Mouse (Mus musculus) kidney, adult 9 months (tissue): Measurements from ENCODE around the gene Nat8f5.
"Not testable (repeated sequence)": the region's sequence is repeated elsewhere in the genome, so short reads cannot be mapped to it uniquely, and the experiment has no call there.

ENCODE experiments used
- DNase-seq: peaks from one replicate; pipeline ENCODE4 v3.0.0; 2022

Nat8f5 gene

GRCm38 (mm10) chr6:85820837-85821236 lies at the start of gene Nat8f5, which contains the start of gene Nat8f6:
Nat8f5 (minus strand) TSS chr6:85820972.
Nat8f6 (minus strand) TSS chr6:85820954.
- DNase-seq = peak; percentile 81

GRCm38 (mm10) chr6:85869006-85869405 lies 48.2 kb upstream of the Nat8f5 start, which contains the start of gene Nat8f2:
Nat8f2 (minus strand) TSS chr6:85869158.
- DNase-seq = peak; percentile 92

GRCm38 (mm10) chr6:85867726-85868690 lies 47.2 kb upstream of the Nat8f5 start:
- peak; percentile 49 for DNase-seq

GRCm38 (mm10) chr6:85866995-85867394 lies 46.2 kb upstream of the Nat8f5 start:
- not testable (repeated sequence) for DNase-seq

- not testable (repeated sequence) for DNase-seq
Measured at GRCm38 (mm10) chr6:85866166-85866565, 45.4 kb upstream of the Nat8f5 start.

GRCm38 (mm10) chr6:85864900-85865639 lies 44.3 kb upstream of the Nat8f5 start:
- DNase-seq = peak; percentile 84

- DNase-seq = no peak
Measured at GRCm38 (mm10) chr6:85863840-85864239, 43.1 kb upstream of the Nat8f5 start.

- no peak for DNase-seq
Measured at GRCm38 (mm10) chr6:85863136-85863535, 42.4 kb upstream of the Nat8f5 start.

GRCm38 (mm10) chr6:85862565-85862964 lies 41.8 kb upstream of the Nat8f5 start:
- DNase-seq = peak; percentile 79

GRCm38 (mm10) chr6:85861247-85861646 lies 40.5 kb upstream of the Nat8f5 start:
- DNase-seq = no peak

- peak; percentile 89 for DNase-seq
Measured at GRCm38 (mm10) chr6:85856194-85856678, 35.5 kb upstream of the Nat8f5 start.

GRCm38 (mm10) chr6:85853481-85853880 lies 32.7 kb upstream of the Nat8f5 start:
- DNase-seq = peak; percentile 89

GRCm38 (mm10) chr6:85851062-85851773 lies 30.4 kb upstream of the Nat8f5 start:
- peak; percentile 67 for DNase-seq

GRCm38 (mm10) chr6:85849240-85849639 lies 28.5 kb upstream of the Nat8f5 start:
- no peak for DNase-seq

- no peak for DNase-seq
Measured at GRCm38 (mm10) chr6:85848140-85848539, 27.4 kb upstream of the Nat8f5 start.

GRCm38 (mm10) chr6:85846921-85847320 lies 26.1 kb upstream of the Nat8f5 start:
- DNase-seq = no peak

GRCm38 (mm10) chr6:85843677-85844458 lies 23.1 kb upstream of the Nat8f5 start:
- not testable (repeated sequence) for DNase-seq

GRCm38 (mm10) chr6:85839982-85840381 lies 19.2 kb upstream of the Nat8f5 start:
- no peak for DNase-seq

GRCm38 (mm10) chr6:85838674-85839073 lies 17.9 kb upstream of the Nat8f5 start:
- DNase-seq = no peak

- DNase-seq = peak; percentile 69
Measured at GRCm38 (mm10) chr6:85837307-85837706, 16.5 kb upstream of the Nat8f5 start.

GRCm38 (mm10) chr6:85836827-85837226 lies 16.1 kb upstream of the Nat8f5 start:
- DNase-seq = peak; percentile 81

- DNase-seq = peak; percentile 66
Measured at GRCm38 (mm10) chr6:85836098-85836497, 15.3 kb upstream of the Nat8f5 start.
